Mouse (Mus musculus) hindbrain, embryonic 12.5 days (tissue): ENCODE data around the gene Ncam1. TPM values are rescaled to one million over a fixed set of nuclear protein-coding genes. Genes with fewer than 3 reads are reported as not detected.

Experiments used
- ATAC-seq: fragments of 200-750 bp; cut with Nextera tagmentation; 2 replicates; pipeline ENCODE4 v1.8.0; 2017; ENCODE audit warnings: moderate TSS enrichment; ENCODE audit not compliant: low FRiP score
- H3K27ac ChIP-seq: fragments of 300-500 bp; sonication (generic); 2 replicates; pipeline ENCODE4 v1.5.1; 2016; ENCODE audit warnings: mild to moderate bottlenecking
- H3K27me3 ChIP-seq: fragments of 300-500 bp; sonication (generic); 2 replicates; pipeline ENCODE4 v1.6.1; 2016; ENCODE audit warnings: mild to moderate bottlenecking
- H3K36me3 ChIP-seq: fragments of 300-500 bp; sonication (generic); 2 replicates; pipeline ENCODE4 v1.6.1; 2016; ENCODE audit warnings: mild to moderate bottlenecking
- H3K4me1 ChIP-seq: fragments of 300-500 bp; sonication (generic); 2 replicates; pipeline ENCODE4 v1.6.1; 2016
- H3K4me2 ChIP-seq: fragments of 300-500 bp; sonication (generic); replicated peaks from 2 replicates; pipeline ENCODE4 v1.6.1; 2016; ENCODE audit warnings: mild to moderate bottlenecking
- H3K4me3 ChIP-seq: fragments of 300-500 bp; sonication (generic); 2 replicates; pipeline ENCODE4 v1.5.1; 2016; ENCODE audit warnings: mild to moderate bottlenecking
- H3K9ac ChIP-seq: fragments of 300-500 bp; sonication (generic); 2 replicates; pipeline ENCODE4 v1.6.1; 2016; ENCODE audit warnings: mild to moderate bottlenecking, moderate library complexity
- H3K9me3 ChIP-seq: fragments of 300-500 bp; sonication (generic); replicated peaks from 2 replicates; pipeline ENCODE4 v1.6.1; 2016; ENCODE audit warnings: mild to moderate bottlenecking
- WGBS: fragments of 180-500 bp; shearing (Covaris S2); methylation state at CpG from one replicate; pipeline ENCODE4 v1.1.7; 2016; 5-methylcytosine and 5-hydroxymethylcytosine counted together
- polyA plus RNA-seq: library from polyadenylated mRNA; unstranded; fragments of >200 nt; fragmentation: Nextera tagmentation; extraction: Ambion mirVana; gene quantifications from 2 replicates; pipeline ENCODE4 v1.2.1, GENCODE M21; 2016

The Ncam1 gene
- polyA plus RNA-seq, 1 experiment from 2014 or later = 239 TPM

GRCm38 (mm10) chr9:49792646-49793045, 6.1 kb downstream of the Ncam1 start:
- H3K4me2 ChIP-seq = no peak overlapping the region
- H3K4me1 ChIP-seq = peaks cover 11% of the 10 kb centered on the region
- no peaks in the 10 kb centered on the region for H3K27me3 ChIP-seq
- 77% methylated on average over 4 of the region's 4 CpGs for WGBS
- ATAC-seq = no peak
- no peak overlapping the region for H3K9ac ChIP-seq
- no peaks in the 10 kb centered on the region for H3K36me3 ChIP-seq
- H3K9me3 ChIP-seq = no peaks in the 10 kb centered on the region
- no peak overlapping the region for H3K4me3 ChIP-seq
- no peak overlapping the region for H3K27ac ChIP-seq

GRCm38 (mm10) chr9:49781016-49781772, 17.5 kb downstream of the Ncam1 start:
- WGBS = 80% methylated on average over 9 of the region's 9 CpGs

GRCm38 (mm10) chr9:49777015-49777637, 21.6 kb downstream of the Ncam1 start:
- no peaks in the 10 kb centered on the region for H3K27me3 ChIP-seq
- no peak overlapping the region for H3K4me3 ChIP-seq
- H3K27ac ChIP-seq = peak overlapping the region; percentile 48; the same call in 1 of the 2 replicates
- no peaks in the 10 kb centered on the region for H3K9me3 ChIP-seq
- H3K36me3 ChIP-seq = no peaks in the 10 kb centered on the region
- H3K4me1 ChIP-seq = peaks cover 17% of the 10 kb centered on the region
- no peak overlapping the region for H3K4me2 ChIP-seq
- peak; percentile 58; the same call in 1 of the 2 replicates for ATAC-seq
- H3K9ac ChIP-seq = no peak overlapping the region
- 60% methylated on average over 7 of the region's 7 CpGs for WGBS

More at GRCm38 (mm10) chr9:49781016-49781772, 17.5 kb downstream of the Ncam1 start:
- Histone ChIP-seq H3K4me1 (peaks cover 15% of the 10 kb centered on the region), H3K27me3 (no peaks in the 10 kb centered on the region), H3K36me3 (no peaks in the 10 kb centered on the region), H3K9me3 (no peaks in the 10 kb centered on the region), H3K9ac (no peak overlapping the region), H3K27ac (no peak overlapping the region), H3K4me2 (no peak overlapping the region), H3K4me3 (no peak overlapping the region)
- no peak for ATAC-seq

- no peak overlapping the region for H3K27ac ChIP-seq
- 76% methylated on average over 2 of the region's 2 CpGs for WGBS
- H3K9ac ChIP-seq = no peak overlapping the region
- peaks cover 9% of the 10 kb centered on the region; the same call in 1 of the 2 replicates for H3K4me1 ChIP-seq
- H3K4me2 ChIP-seq = no peak overlapping the region
- no peak overlapping the region for H3K4me3 ChIP-seq
- no peaks in the 10 kb centered on the region for H3K27me3 ChIP-seq
- ATAC-seq = no peak
- H3K36me3 ChIP-seq = no peaks in the 10 kb centered on the region
- no peaks in the 10 kb centered on the region for H3K9me3 ChIP-seq
Observed at GRCm38 (mm10) chr9:49766634-49767033, 32.1 kb downstream of the Ncam1 start.

- no peaks in the 10 kb centered on the region for H3K27me3 ChIP-seq
- no peaks in the 10 kb centered on the region for H3K36me3 ChIP-seq
- 85% methylated on average over 6 of the region's 6 CpGs for WGBS
- ATAC-seq = no peak
- no peak overlapping the region for H3K9ac ChIP-seq
- no peaks in the 10 kb centered on the region for H3K9me3 ChIP-seq
- peaks cover 38% of the 10 kb centered on the region for H3K4me1 ChIP-seq
- no peak overlapping the region for H3K4me2 ChIP-seq
- H3K27ac ChIP-seq = no peak overlapping the region
- no peak overlapping the region for H3K4me3 ChIP-seq
Observed at GRCm38 (mm10) chr9:49760571-49760970, 38.2 kb downstream of the Ncam1 start.

GRCm38 (mm10) chr9:49758436-49758835, 40.3 kb downstream of the Ncam1 start:
- H3K4me2 ChIP-seq = no peak overlapping the region
- no peak overlapping the region for H3K9ac ChIP-seq
- no peaks in the 10 kb centered on the region for H3K27me3 ChIP-seq
- peaks cover 50% of the 10 kb centered on the region for H3K4me1 ChIP-seq
- H3K36me3 ChIP-seq = no peaks in the 10 kb centered on the region
- no peak overlapping the region for H3K4me3 ChIP-seq
- 46% methylated on average over 2 of the region's 2 CpGs for WGBS
- ATAC-seq = no peak; the same call in 1 of the 2 replicates
- no peaks in the 10 kb centered on the region for H3K9me3 ChIP-seq
- peak overlapping the region; percentile 83 for H3K27ac ChIP-seq

- Histone ChIP-seq H3K9ac (no peak overlapping the region), H3K4me2 (no peak overlapping the region), H3K36me3 (no peaks in the 10 kb centered on the region), H3K4me3 (no peak overlapping the region), H3K4me1 (peaks cover 53% of the 10 kb centered on the region), H3K27ac (peak overlapping the region; percentile 83), H3K27me3 (no peaks in the 10 kb centered on the region), H3K9me3 (no peaks in the 10 kb centered on the region)
- ATAC-seq = 0 out of 2 replicates have a peak, but pooled peaks have one; percentile 36
- WGBS = 45% methylated on average over 12 of the region's 12 CpGs
Observed at GRCm38 (mm10) chr9:49757986-49758385, 40.7 kb downstream of the Ncam1 start.

GRCm38 (mm10) chr9:49757582-49757981, 41.1 kb downstream of the Ncam1 start:
- H3K27me3 ChIP-seq = no peaks in the 10 kb centered on the region
- H3K36me3 ChIP-seq = no peaks in the 10 kb centered on the region
- H3K9ac ChIP-seq = no peak overlapping the region
- 64% methylated on average over 4 of the region's 4 CpGs for WGBS
- H3K4me1 ChIP-seq = peaks cover 56% of the 10 kb centered on the region
- peak overlapping the region; percentile 83 for H3K27ac ChIP-seq
- H3K9me3 ChIP-seq = no peaks in the 10 kb centered on the region
- ATAC-seq = no peak
- H3K4me2 ChIP-seq = no peak overlapping the region
- no peak overlapping the region for H3K4me3 ChIP-seq

- Histone ChIP-seq H3K9me3 (no peaks in the 10 kb centered on the region), H3K4me1 (peaks cover 61% of the 10 kb centered on the region), H3K9ac (no peak overlapping the region), H3K4me2 (no peak overlapping the region), H3K27me3 (no peaks in the 10 kb centered on the region), H3K27ac (peak overlapping the region; percentile 66), H3K36me3 (no peaks in the 10 kb centered on the region), H3K4me3 (no peak overlapping the region)
- peak; percentile 64; the same call in 1 of the 2 replicates for ATAC-seq
- 61% methylated on average over 4 of the region's 4 CpGs for WGBS
Observed at GRCm38 (mm10) chr9:49756725-49757124, 42.0 kb downstream of the Ncam1 start.

- H3K4me1 ChIP-seq = peaks cover 72% of the 10 kb centered on the region
- no peaks in the 10 kb centered on the region for H3K9me3 ChIP-seq
- WGBS = 67% methylated on average over 4 of the region's 4 CpGs
- H3K4me3 ChIP-seq = no peak overlapping the region
- H3K27me3 ChIP-seq = no peaks in the 10 kb centered on the region
- H3K4me2 ChIP-seq = no peak overlapping the region
- no peaks in the 10 kb centered on the region for H3K36me3 ChIP-seq
- H3K27ac ChIP-seq = no peak overlapping the region
- no peak overlapping the region for H3K9ac ChIP-seq
- ATAC-seq = no peak; the same call in 1 of the 2 replicates
Observed at GRCm38 (mm10) chr9:49755214-49755613, 43.5 kb downstream of the Ncam1 start.

- Histone ChIP-seq H3K27me3 (no peaks in the 10 kb centered on the region), H3K4me1 (peaks cover 64% of the 10 kb centered on the region), H3K27ac (peak overlapping the region; percentile 52; the same call in 1 of the 2 replicates), H3K36me3 (no peaks in the 10 kb centered on the region), H3K9me3 (no peaks in the 10 kb centered on the region), H3K9ac (no peak overlapping the region), H3K4me2 (no peak overlapping the region), H3K4me3 (no peak overlapping the region)
- WGBS = 50% methylated on average over 6 of the region's 6 CpGs
- ATAC-seq = no peak
Observed at GRCm38 (mm10) chr9:49751466-49751865, 47.3 kb downstream of the Ncam1 start.

GRCm38 (mm10) chr9:49746176-49746575, 52.5 kb downstream of the Ncam1 start:
- Histone ChIP-seq H3K4me1 (peaks cover 44% of the 10 kb centered on the region), H3K9ac (no peak overlapping the region), H3K27me3 (no peaks in the 10 kb centered on the region), H3K4me3 (no peak overlapping the region), H3K9me3 (no peaks in the 10 kb centered on the region), H3K36me3 (no peaks in the 10 kb centered on the region), H3K4me2 (no peak overlapping the region), H3K27ac (no peak overlapping the region)
- no peak for ATAC-seq
- WGBS = 82% methylated on average over 2 of the region's 2 CpGs
